Mouse (Mus musculus): ENCODE measurements around the gene Mgat4a. TPM values are rescaled to one million over a fixed set of nuclear protein-coding genes. Genes with fewer than 3 reads are reported as not detected.

The Mgat4a gene
- polyA plus RNA-seq, 1 experiment: 24.9 TPM

DNA sequence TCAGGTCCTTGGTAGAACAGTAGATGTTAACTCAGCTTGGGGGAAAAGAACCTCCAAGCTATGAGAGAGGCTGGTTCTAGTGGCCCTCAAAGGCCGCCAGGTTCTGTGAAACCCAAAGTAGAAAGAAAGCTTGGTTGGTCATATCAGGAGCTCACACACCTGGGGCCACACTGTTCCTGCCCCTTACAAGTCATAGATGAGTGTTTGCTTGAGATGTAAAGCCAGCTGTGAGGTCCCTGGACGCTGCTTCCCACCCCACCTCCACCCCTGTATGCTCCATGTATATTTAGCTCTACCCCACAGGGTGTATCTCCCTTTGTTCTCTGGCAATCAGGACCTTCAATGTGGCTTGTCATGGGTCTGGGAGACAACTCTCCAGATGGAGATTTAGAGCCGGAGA lies 132.1 kb downstream of the Mgat4a start:
- Histone ChIP-seq H3K4me3 (ENCODE audit: insufficient read depth, low read length) (no peak overlapping the region), H3K4me1 (ENCODE audit: control insufficient read depth, insufficient read depth, low read length) (peaks cover 10% of the 10 kb centered on the region), H3K27ac (ENCODE audit: insufficient read depth, low read depth, low read length) (no peak overlapping the region)
- TF ChIP-seq POLR2A (IDR thresholded peaks at IDR 0.05; ENCODE audit: borderline replicate concordance, low read depth, low read length): no peak
- TF ChIP-seq CTCF (IDR thresholded peaks at IDR 0.05; ENCODE audit: low read depth, low read length): no peak

DNA sequence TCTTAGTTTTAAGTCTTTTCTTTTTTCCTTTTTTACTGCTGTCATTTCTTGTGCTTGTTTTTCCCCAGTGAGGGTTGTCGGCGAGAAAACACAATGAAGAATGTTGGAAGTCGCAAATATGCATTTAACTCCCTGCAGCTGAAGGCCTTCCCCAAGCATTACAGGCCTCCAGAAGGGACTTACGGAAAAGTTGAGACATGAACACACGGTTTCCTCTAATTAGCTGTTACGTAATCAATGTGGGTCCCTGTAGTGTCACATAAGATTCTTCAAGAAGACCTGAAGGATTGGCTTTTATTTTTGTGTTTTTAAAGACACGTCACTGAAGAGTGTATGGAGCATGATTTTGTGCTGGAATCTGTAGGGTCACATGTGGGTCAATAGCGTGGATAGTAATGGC lies 132.8 kb downstream of the Mgat4a start:
- TF ChIP-seq CTCF (IDR thresholded peaks at IDR 0.05; ENCODE audit: low read depth, low read length): no peak
- no peak for TF ChIP-seq POLR2A (IDR thresholded peaks at IDR 0.05; ENCODE audit: borderline replicate concordance, low read depth, low read length)
- Histone ChIP-seq H3K4me3 (ENCODE audit: insufficient read depth, low read length) (no peak overlapping the region), H3K4me1 (ENCODE audit: control insufficient read depth, insufficient read depth, low read length) (peaks cover 10% of the 10 kb centered on the region), H3K27ac (ENCODE audit: insufficient read depth, low read depth, low read length) (no peak overlapping the region)

GRCm38 (mm10) chr1:37407228-37407627 lies 133.6 kb downstream of the Mgat4a start:
- no peak for TF ChIP-seq CTCF (IDR thresholded peaks at IDR 0.05; ENCODE audit: low read depth, low read length)
- TF ChIP-seq POLR2A (IDR thresholded peaks at IDR 0.05; ENCODE audit: borderline replicate concordance, low read depth, low read length): no peak
- no peak overlapping the region for H3K27ac ChIP-seq (ENCODE audit: insufficient read depth, low read depth, low read length)
- H3K4me3 ChIP-seq (ENCODE audit: insufficient read depth, low read length): no peak overlapping the region
- peaks cover 10% of the 10 kb centered on the region for H3K4me1 ChIP-seq (ENCODE audit: control insufficient read depth, insufficient read depth, low read length)

DNA sequence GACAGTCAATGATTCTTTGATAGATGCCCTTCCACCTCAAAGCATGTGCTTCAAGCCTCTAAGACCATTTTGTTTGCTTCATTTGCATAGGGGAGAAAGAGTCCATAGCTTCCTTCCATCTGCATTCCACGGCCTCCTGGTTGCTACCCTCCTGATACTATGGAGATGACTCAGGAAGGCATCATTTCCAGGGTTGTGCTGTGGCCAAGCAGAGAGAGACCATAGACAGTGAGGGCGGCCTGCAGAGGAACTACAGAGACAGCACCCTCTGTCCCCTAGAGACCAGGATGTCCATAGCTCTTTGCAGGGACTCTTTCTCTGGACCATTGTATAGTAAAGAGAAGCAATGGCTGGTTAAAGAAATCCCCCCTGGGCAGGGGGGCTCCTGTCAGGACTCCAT lies 135.7 kb downstream of the Mgat4a start:
- H3K4me3 ChIP-seq (ENCODE audit: insufficient read depth, low read length): no peak overlapping the region
- no peak overlapping the region for H3K27ac ChIP-seq (ENCODE audit: insufficient read depth, low read depth, low read length)
- TF ChIP-seq POLR2A (IDR thresholded peaks at IDR 0.05; ENCODE audit: borderline replicate concordance, low read depth, low read length): no peak
- TF ChIP-seq CTCF (IDR thresholded peaks at IDR 0.05; ENCODE audit: low read depth, low read length): no peak
- peaks cover 10% of the 10 kb centered on the region for H3K4me1 ChIP-seq (ENCODE audit: control insufficient read depth, insufficient read depth, low read length)

GRCm38 (mm10) chr1:37401687-37402086 lies 139.1 kb downstream of the Mgat4a start:
- Histone ChIP-seq H3K27ac (ENCODE audit: insufficient read depth, low read depth, low read length) (no peak overlapping the region), H3K4me3 (ENCODE audit: insufficient read depth, low read length) (no peak overlapping the region), H3K4me1 (ENCODE audit: control insufficient read depth, insufficient read depth, low read length) (no peaks in the 10 kb centered on the region)
- TF ChIP-seq POLR2A (IDR thresholded peaks at IDR 0.05; ENCODE audit: borderline replicate concordance, low read depth, low read length): no peak
- TF ChIP-seq CTCF (IDR thresholded peaks at IDR 0.05; ENCODE audit: low read depth, low read length): peak; percentile 23; the same call in 1 of the 2 replicates

DNA sequence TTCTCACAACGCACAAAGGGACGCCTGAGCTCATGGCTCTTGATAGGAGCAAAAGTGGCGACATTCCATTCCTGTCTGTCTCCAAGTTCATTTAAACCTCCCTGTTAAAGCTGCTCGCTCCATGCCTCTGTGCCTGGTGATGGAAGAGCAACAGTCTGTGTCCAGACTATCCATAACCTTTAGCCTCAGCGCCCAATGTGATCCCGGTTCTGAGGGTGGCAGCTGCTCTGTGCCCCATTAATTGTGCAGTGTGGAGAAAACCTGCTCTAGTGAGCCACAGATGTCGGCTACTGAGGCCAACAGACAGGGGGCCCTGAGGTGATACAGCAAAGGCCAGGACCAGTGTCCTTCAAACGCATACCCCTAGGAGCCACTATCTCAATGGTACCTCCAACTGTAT lies 141.1 kb downstream of the Mgat4a start:
- TF ChIP-seq CTCF (IDR thresholded peaks at IDR 0.05; ENCODE audit: low read depth, low read length) (no peak), POLR2A (IDR thresholded peaks at IDR 0.05; ENCODE audit: borderline replicate concordance, low read depth, low read length) (no peak)
- Histone ChIP-seq H3K4me3 (ENCODE audit: insufficient read depth, low read length) (no peak overlapping the region), H3K4me1 (ENCODE audit: control insufficient read depth, insufficient read depth, low read length) (no peaks in the 10 kb centered on the region), H3K27ac (ENCODE audit: insufficient read depth, low read depth, low read length) (no peak overlapping the region)

DNA sequence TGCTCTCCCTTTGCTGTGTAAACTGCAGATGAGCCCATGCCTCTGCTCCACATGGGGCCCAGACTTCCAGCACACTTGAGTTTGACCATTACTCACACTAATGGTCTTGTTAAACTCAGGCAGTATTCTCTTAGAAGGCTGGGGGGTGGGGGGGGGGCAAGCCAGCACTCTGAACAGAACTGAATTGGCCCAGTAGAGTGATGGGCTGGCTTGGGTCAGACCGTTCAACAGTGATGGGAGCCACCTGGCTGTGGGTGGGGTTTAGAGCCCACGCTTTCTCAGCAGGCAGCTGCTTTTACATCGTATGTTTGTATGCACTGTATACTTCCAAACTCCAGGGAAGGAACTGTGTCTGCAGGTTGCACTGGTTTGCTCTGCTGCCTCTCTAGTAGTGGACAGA lies 141.9 kb downstream of the Mgat4a start:
- H3K4me1 ChIP-seq (ENCODE audit: control insufficient read depth, insufficient read depth, low read length): no peaks in the 10 kb centered on the region
- no peak overlapping the region for H3K27ac ChIP-seq (ENCODE audit: insufficient read depth, low read depth, low read length)
- no peak for TF ChIP-seq POLR2A (IDR thresholded peaks at IDR 0.05; ENCODE audit: borderline replicate concordance, low read depth, low read length)
- TF ChIP-seq CTCF (IDR thresholded peaks at IDR 0.05; ENCODE audit: low read depth, low read length): no peak
- H3K4me3 ChIP-seq (ENCODE audit: insufficient read depth, low read length): no peak overlapping the region

DNA sequence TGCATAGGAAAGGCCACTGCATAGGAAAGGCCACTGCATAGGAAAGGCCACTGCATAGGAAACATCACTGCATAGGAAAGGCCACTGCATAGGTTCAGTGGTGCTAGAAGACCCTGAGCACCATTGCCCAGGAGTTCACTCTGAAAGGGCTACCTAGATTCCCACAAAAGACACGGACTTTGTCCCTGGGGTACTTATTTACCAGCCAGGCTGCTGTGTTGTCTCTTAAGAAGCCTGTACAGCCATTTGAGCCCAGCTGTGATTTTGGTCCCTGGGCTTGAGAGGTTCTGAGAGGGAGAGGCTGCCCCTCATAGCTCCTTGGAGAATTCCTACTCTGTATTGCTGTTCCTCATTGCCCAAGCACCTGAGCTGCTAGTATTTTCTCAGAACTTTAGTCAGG lies 144.3 kb downstream of the Mgat4a start:
- Histone ChIP-seq H3K27ac (ENCODE audit: insufficient read depth, low read depth, low read length) (no peak overlapping the region), H3K4me1 (ENCODE audit: control insufficient read depth, insufficient read depth, low read length) (no peaks in the 10 kb centered on the region), H3K4me3 (ENCODE audit: insufficient read depth, low read length) (no peak overlapping the region)
- TF ChIP-seq POLR2A (IDR thresholded peaks at IDR 0.05; ENCODE audit: borderline replicate concordance, low read depth, low read length) (no peak), CTCF (IDR thresholded peaks at IDR 0.05; ENCODE audit: low read depth, low read length) (no peak)

DNA sequence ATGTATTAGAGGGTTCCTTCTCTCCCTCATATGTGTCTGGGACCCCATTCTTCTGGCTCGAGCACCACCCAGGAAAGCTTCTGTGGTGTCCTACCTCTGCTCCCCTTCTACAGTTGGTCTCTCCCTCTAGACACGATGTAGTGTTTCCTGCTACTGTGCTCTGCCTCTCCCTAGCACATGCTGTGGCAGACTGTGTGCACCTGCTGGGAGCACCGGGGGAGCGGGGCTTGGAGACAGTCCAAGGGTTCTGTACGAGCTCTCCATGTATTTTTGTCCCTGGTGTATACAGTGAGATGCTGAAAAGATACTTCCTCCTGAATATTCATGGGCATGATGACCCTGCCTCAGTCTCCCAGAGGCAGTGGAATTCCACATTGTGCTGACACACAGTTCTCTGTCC lies 147.6 kb downstream of the Mgat4a start:
- H3K4me3 ChIP-seq (ENCODE audit: insufficient read depth, low read length): no peak overlapping the region
- TF ChIP-seq POLR2A (IDR thresholded peaks at IDR 0.05; ENCODE audit: borderline replicate concordance, low read depth, low read length) (no peak), CTCF (IDR thresholded peaks at IDR 0.05; ENCODE audit: low read depth, low read length) (no peak)
- no peaks in the 10 kb centered on the region for H3K4me1 ChIP-seq (ENCODE audit: control insufficient read depth, insufficient read depth, low read length)
- H3K27ac ChIP-seq (ENCODE audit: insufficient read depth, low read depth, low read length): no peak overlapping the region

Other genes with a start within 250 kb of the Mgat4a start
- gene Inpp4a, start 241.2 kb downstream of the Mgat4a start, polyA plus RNA-seq (2012; ENCODE audit: insufficient read depth, insufficient read length, missing spikeins): 40.1 and 40.7 TPM in 2 replicates
- 51.7 and 56.2 TPM in 2 replicates for gene Coa5, start 110.9 kb downstream of the Mgat4a start, polyA plus RNA-seq (2012; ENCODE audit: insufficient read depth, insufficient read length, missing spikeins)
- 63.9 and 65.9 TPM in 2 replicates for gene Unc50, start 110.9 kb downstream of the Mgat4a start, polyA plus RNA-seq (2012; ENCODE audit: insufficient read depth, insufficient read length, missing spikeins)
- 0.20 TPM in 1 of 2 replicates, not detected in the other for gene 2010300C02Rik, start 179.1 kb upstream of the Mgat4a start, polyA plus RNA-seq (2012; ENCODE audit: insufficient read depth, insufficient read length, missing spikeins)

Data from bone marrow macrophage, adult 2 months (primary cell).